Mouse (Mus musculus): Measurements from ENCODE around the gene Tyrp1. TPM values are rescaled to one million over a fixed set of nuclear protein-coding genes. Genes with fewer than 3 reads are reported as not detected.

Tyrp1 gene
- not detected in 2 replicates for polyA plus RNA-seq (2011; ENCODE audit: insufficient read depth, insufficient read length, low replicate concordance, missing spikeins)

- Histone ChIP-seq H3K4me3 (replicated peaks; ENCODE audit: control insufficient read depth, low read depth, low read length) (no peak within 1 kb of the TSS), H3K27ac (ENCODE audit: control insufficient read depth, insufficient read depth, low read depth, low read length, poor library complexity) (no peak within 1 kb of the TSS), H3K4me1 (ENCODE audit: control insufficient read depth, insufficient read depth, low read length) (no peaks in the 10 kb centered on the region)
- no peak for TF ChIP-seq CTCF (IDR thresholded peaks at IDR 0.05; ENCODE audit: control insufficient read depth, insufficient read depth, low read length)
- TF ChIP-seq POLR2A (IDR thresholded peaks at IDR 0.05; ENCODE audit: borderline replicate concordance, control insufficient read depth, low read depth, low read length) = no peak
- 61% methylated on average over 3 of the region's 3 CpGs for WGBS
Observed at GRCm38 (mm10) chr4:80834050-80834449, at the start of gene Tyrp1. Gene Tyrp1 (plus strand): TSS chr4:80834123.

GRCm38 (mm10) chr4:80788339-80788738, 45.6 kb upstream of the Tyrp1 start:
- no peak overlapping the region for H3K4me3 ChIP-seq (replicated peaks; ENCODE audit: control insufficient read depth, low read depth, low read length)
- 87% methylated on average over 1 of the region's 1 CpGs for WGBS
- no peak for TF ChIP-seq CTCF (IDR thresholded peaks at IDR 0.05; ENCODE audit: control insufficient read depth, insufficient read depth, low read length)
- no peaks in the 10 kb centered on the region for H3K4me1 ChIP-seq (ENCODE audit: control insufficient read depth, insufficient read depth, low read length)
- H3K27ac ChIP-seq (ENCODE audit: control insufficient read depth, insufficient read depth, low read depth, low read length, poor library complexity) = no peak overlapping the region

GRCm38 (mm10) chr4:80819511-80819910, 14.4 kb upstream of the Tyrp1 start:
- no peak for TF ChIP-seq CTCF (IDR thresholded peaks at IDR 0.05; ENCODE audit: control insufficient read depth, insufficient read depth, low read length)
- TF ChIP-seq POLR2A (IDR thresholded peaks at IDR 0.05; ENCODE audit: borderline replicate concordance, control insufficient read depth, low read depth, low read length) = no peak
- H3K27ac ChIP-seq (ENCODE audit: control insufficient read depth, insufficient read depth, low read depth, low read length, poor library complexity) = no peak overlapping the region
- H3K4me3 ChIP-seq (replicated peaks; ENCODE audit: control insufficient read depth, low read depth, low read length) = no peak overlapping the region
- no peaks in the 10 kb centered on the region for H3K4me1 ChIP-seq (ENCODE audit: control insufficient read depth, insufficient read depth, low read length)

- TF ChIP-seq CTCF (IDR thresholded peaks at IDR 0.05; ENCODE audit: control insufficient read depth, insufficient read depth, low read length) = no peak
- no peak for TF ChIP-seq POLR2A (IDR thresholded peaks at IDR 0.05; ENCODE audit: borderline replicate concordance, control insufficient read depth, low read depth, low read length)
- WGBS = 69% methylated on average over 3 of the region's 3 CpGs
- Histone ChIP-seq H3K27ac (ENCODE audit: control insufficient read depth, insufficient read depth, low read depth, low read length, poor library complexity) (no peak overlapping the region), H3K4me3 (replicated peaks; ENCODE audit: control insufficient read depth, low read depth, low read length) (no peak overlapping the region), H3K4me1 (ENCODE audit: control insufficient read depth, insufficient read depth, low read length) (no peaks in the 10 kb centered on the region)
Observed at GRCm38 (mm10) chr4:80821945-80822344, 12.0 kb upstream of the Tyrp1 start.

GRCm38 (mm10) chr4:80828232-80828631, 5.7 kb upstream of the Tyrp1 start:
- Histone ChIP-seq H3K4me1 (ENCODE audit: control insufficient read depth, insufficient read depth, low read length) (no peaks in the 10 kb centered on the region), H3K4me3 (replicated peaks; ENCODE audit: control insufficient read depth, low read depth, low read length) (no peak overlapping the region), H3K27ac (ENCODE audit: control insufficient read depth, insufficient read depth, low read depth, low read length, poor library complexity) (no peak overlapping the region)
- 50% methylated on average over 2 of the region's 2 CpGs for WGBS
- TF ChIP-seq POLR2A (IDR thresholded peaks at IDR 0.05; ENCODE audit: borderline replicate concordance, control insufficient read depth, low read depth, low read length) (no peak), CTCF (IDR thresholded peaks at IDR 0.05; ENCODE audit: control insufficient read depth, insufficient read depth, low read length) (no peak)

GRCm38 (mm10) chr4:80839317-80839716, 5.4 kb downstream of the Tyrp1 start:
- no peak overlapping the region for H3K27ac ChIP-seq (ENCODE audit: control insufficient read depth, insufficient read depth, low read depth, low read length, poor library complexity)
- no peak overlapping the region for H3K4me3 ChIP-seq (replicated peaks; ENCODE audit: control insufficient read depth, low read depth, low read length)
- TF ChIP-seq CTCF (IDR thresholded peaks at IDR 0.05; ENCODE audit: control insufficient read depth, insufficient read depth, low read length) (no peak), POLR2A (IDR thresholded peaks at IDR 0.05; ENCODE audit: borderline replicate concordance, control insufficient read depth, low read depth, low read length) (no peak)
- H3K4me1 ChIP-seq (ENCODE audit: control insufficient read depth, insufficient read depth, low read length) = no peaks in the 10 kb centered on the region
- 72% methylated on average over 4 of the region's 4 CpGs for WGBS

GRCm38 (mm10) chr4:80841980-80842379, 8.1 kb downstream of the Tyrp1 start:
- no peaks in the 10 kb centered on the region for H3K4me1 ChIP-seq (ENCODE audit: control insufficient read depth, insufficient read depth, low read length)
- no peak for TF ChIP-seq CTCF (IDR thresholded peaks at IDR 0.05; ENCODE audit: control insufficient read depth, insufficient read depth, low read length)
- TF ChIP-seq POLR2A (IDR thresholded peaks at IDR 0.05; ENCODE audit: borderline replicate concordance, control insufficient read depth, low read depth, low read length) = no peak
- WGBS = 29% methylated on average over 1 of the region's 1 CpGs

GRCm38 (mm10) chr4:80843752-80844151, 9.8 kb downstream of the Tyrp1 start:
- TF ChIP-seq CTCF (IDR thresholded peaks at IDR 0.05; ENCODE audit: control insufficient read depth, insufficient read depth, low read length) = no peak
- TF ChIP-seq POLR2A (IDR thresholded peaks at IDR 0.05; ENCODE audit: borderline replicate concordance, control insufficient read depth, low read depth, low read length) = no peak

More at GRCm38 (mm10) chr4:80841980-80842379, 8.1 kb downstream of the Tyrp1 start:
- Histone ChIP-seq H3K4me3 (replicated peaks; ENCODE audit: control insufficient read depth, low read depth, low read length) (no peak overlapping the region), H3K27ac (ENCODE audit: control insufficient read depth, insufficient read depth, low read depth, low read length, poor library complexity) (no peak overlapping the region)

GRCm38 (mm10) chr4:80846052-80846451, 12.1 kb downstream of the Tyrp1 start:
- Histone ChIP-seq H3K27ac (ENCODE audit: control insufficient read depth, insufficient read depth, low read depth, low read length, poor library complexity) (no peak overlapping the region), H3K4me1 (ENCODE audit: control insufficient read depth, insufficient read depth, low read length) (no peaks in the 10 kb centered on the region), H3K4me3 (replicated peaks; ENCODE audit: control insufficient read depth, low read depth, low read length) (no peak overlapping the region)
- TF ChIP-seq CTCF (IDR thresholded peaks at IDR 0.05; ENCODE audit: control insufficient read depth, insufficient read depth, low read length) = no peak
- WGBS = 69% methylated on average over 3 of the region's 3 CpGs

More at GRCm38 (mm10) chr4:80843752-80844151, 9.8 kb downstream of the Tyrp1 start:
- Histone ChIP-seq H3K4me1 (ENCODE audit: control insufficient read depth, insufficient read depth, low read length) (no peaks in the 10 kb centered on the region), H3K4me3 (replicated peaks; ENCODE audit: control insufficient read depth, low read depth, low read length) (no peak overlapping the region), H3K27ac (ENCODE audit: control insufficient read depth, insufficient read depth, low read depth, low read length, poor library complexity) (no peak overlapping the region)
